Mouse (Mus musculus) erythroid progenitor cell, adult 5-6 weeks (primary cell): ENCODE results near the gene Ubxn7. TPM values are rescaled to one million over a fixed set of nuclear protein-coding genes. Genes with fewer than 3 reads are reported as not detected.

Experiments
- ATAC-seq: replicated peaks from 2 replicates; pipeline ENCODE4 v1.8.0; 2016; ENCODE audit warnings: moderate number of reproducible peaks, mild to moderate bottlenecking, moderate TSS enrichment, inconsistent platforms; ENCODE audit not compliant: poor library complexity, low FRiP score, severe bottlenecking
- total RNA-seq, 2 experiments: library from RNA; stranded (forward) in 1 of 2; stranded (reverse) in 1 of 2; fragments of 150-400 nt in 1 of 2; fragments of 186-747, 209-891 nt in 1 of 2; gene quantifications; 2 replicates each; pipeline versions ENCODE4 v1.2.3 to v1.2.4; 2015 to 2017; ENCODE audit warnings: low replicate concordance in 2 of 2

Ubxn7 gene
- total RNA-seq, 2 experiments from 2014 or later = 31.6 to 31.9 TPM

GRCm38 (mm10) chr16:32371351-32371750 lies 39.3 kb downstream of the Ubxn7 start:
- ATAC-seq = peak; percentile 70; the same call in 1 of the 2 replicates

- ATAC-seq = no peak
Measured at GRCm38 (mm10) chr16:32379575-32379974, 47.5 kb downstream of the Ubxn7 start.

- ATAC-seq = no peak
Measured at GRCm38 (mm10) chr16:32382901-32383300, 50.8 kb downstream of the Ubxn7 start.

DNA sequence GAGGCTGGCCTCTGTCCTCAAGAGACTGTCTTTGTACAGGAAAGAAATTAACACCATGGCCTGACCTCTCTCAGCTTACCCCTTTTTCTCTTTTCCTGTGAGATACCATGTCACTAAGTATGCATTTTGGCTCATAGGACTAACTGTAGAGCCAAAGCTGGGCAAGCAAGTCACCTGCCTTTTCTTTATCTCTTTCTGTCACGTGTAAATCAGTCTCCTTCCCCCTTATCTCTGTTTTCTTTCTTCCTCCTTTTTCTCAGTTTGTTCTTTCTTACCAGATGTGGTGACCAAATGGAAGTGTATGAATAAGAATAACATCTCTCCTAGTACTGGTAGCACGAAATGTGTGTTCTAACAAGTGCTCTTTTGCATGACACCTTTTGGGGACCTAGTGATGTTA lies 52.8 kb downstream of the Ubxn7 start:
- no peak for ATAC-seq

- no peak for ATAC-seq
Measured at GRCm38 (mm10) chr16:32386826-32387225, 54.8 kb downstream of the Ubxn7 start.

DNA sequence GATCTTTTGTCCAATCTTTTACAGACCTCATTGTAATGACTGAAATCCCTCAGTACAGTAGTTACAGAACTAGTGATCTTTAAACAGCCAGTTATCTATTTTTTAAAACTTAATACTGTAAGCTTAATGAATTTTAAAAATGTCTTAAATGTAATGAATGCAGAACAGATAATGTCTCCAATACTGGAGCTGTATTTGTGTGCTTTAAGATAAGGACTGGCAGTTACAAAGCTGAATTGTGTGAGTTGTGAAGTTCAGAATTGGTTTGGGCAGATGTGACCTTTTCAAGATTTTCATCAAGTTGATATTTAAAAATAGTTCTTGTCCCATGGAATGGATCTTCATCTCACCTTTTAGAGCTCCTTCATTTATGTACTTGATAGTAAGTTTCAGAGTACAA lies 57.0 kb downstream of the Ubxn7 start:
- ATAC-seq = no peak

DNA sequence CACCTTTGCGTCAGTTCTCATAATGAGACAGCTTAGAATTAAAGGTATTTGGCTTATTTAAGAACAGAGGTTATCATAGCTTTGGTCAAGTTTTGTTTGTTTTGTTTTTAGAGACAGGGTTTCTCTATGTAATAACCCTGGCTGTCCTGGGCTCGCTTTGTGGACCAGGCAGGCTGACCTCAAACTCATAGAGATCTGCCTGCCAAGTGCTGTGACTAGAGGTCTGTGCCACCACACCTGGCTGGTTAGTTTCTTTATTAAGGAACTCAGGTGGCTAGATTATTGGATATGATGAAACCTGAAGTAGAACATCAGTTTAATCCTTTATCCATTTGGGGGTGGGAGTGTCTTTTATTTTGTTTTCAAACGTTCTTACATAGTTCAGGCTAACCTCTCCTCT lies 57.8 kb downstream of the Ubxn7 start:
- no peak for ATAC-seq

DNA sequence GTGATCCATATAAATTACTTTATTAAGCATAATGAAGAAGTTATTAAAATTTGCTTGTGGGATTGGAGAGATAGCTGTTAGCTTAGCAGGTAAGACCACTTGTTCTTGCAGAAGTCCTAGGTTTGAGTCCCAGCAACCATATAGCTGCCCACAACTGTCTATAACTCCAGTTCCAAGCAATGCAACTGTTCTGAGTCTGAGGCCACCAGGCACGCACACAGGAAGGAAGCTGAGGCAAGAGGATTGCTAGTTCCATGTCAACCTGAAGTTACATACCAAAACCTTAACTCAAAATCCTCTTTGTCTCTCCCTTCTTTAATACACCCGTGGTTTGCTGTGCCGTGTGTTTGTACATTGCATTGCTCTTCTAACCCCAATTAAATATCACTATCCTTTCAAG lies 58.8 kb downstream of the Ubxn7 start:
- ATAC-seq = no peak

GRCm38 (mm10) chr16:32395679-32396540 lies 63.9 kb downstream of the Ubxn7 start:
- ATAC-seq = no peak

GRCm38 (mm10) chr16:32396541-32396835 lies 64.4 kb downstream of the Ubxn7 start:
- no peak for ATAC-seq

- ATAC-seq = no peak
Measured at GRCm38 (mm10) chr16:32398206-32398605, 66.1 kb downstream of the Ubxn7 start.

DNA sequence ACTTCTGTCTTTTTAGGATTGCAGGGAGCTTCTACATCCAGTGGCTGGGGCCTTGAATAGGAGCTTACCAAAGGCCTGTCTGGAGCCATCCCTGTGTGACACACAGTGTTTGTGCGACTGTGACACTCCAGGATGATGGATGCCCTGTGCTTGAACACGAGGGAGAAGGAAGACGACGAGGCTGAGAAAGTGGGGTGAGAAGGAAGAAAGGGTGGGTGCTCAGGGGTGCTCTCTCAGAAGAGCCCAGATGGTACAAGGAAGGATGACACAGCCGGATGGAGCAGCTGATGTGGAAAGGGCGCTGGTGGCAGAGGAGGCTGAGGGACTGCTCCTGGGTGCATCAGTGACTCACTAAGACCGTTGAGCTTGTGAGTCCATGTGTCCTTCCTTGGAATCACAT lies 68.2 kb downstream of the Ubxn7 start, which contains the start of gene Tm4sf19:
TSS of gene Tm4sf19 (plus strand) at position 240 of the 400 bp plus-strand sequence.
- ATAC-seq = no peak

- ATAC-seq = no peak
Measured at GRCm38 (mm10) chr16:32401335-32401965, 69.4 kb downstream of the Ubxn7 start.

DNA sequence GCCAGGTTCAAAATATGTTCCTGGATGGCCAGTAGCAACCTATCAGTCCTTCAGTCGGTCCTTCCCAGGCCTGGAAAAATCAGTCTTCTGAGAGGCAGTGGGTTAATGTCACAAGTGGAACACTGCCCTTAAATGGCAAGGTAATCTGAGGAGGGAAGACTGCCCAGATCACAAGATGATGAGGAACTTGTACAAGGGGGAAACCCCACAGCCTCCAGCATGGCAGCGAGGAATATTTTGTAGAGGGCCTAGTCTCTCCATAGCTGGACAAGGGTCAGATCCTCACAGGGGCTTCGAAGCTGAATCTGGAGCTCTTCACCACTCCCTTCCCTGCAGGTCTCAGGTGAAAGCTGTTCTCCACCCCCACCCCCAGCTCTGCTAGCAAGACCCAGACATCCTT lies 70.8 kb downstream of the Ubxn7 start:
- ATAC-seq = no peak

- no peak for ATAC-seq
Measured at GRCm38 (mm10) chr16:32405716-32406115, 73.7 kb downstream of the Ubxn7 start.

- no peak for ATAC-seq
Measured at GRCm38 (mm10) chr16:32406671-32407070, 74.6 kb downstream of the Ubxn7 start.

DNA sequence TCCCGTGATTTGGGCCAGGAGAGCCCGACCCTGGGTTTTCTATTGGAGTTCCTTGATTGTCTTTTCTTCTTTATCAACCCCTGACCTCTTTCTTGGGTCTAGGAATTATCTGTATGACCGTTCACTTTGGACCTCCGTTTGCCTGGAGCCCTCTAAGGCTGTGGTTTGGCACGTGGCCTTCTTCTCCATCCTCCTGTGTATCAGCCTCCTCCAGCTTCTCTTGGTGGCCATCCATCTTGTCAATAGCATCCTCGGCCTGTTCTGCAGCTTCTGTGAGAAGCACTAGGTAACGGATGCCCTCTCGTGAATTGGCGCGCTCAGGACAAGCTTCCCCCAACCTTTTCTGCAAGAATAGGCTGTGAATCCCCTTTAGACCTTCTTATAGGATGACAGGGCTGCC lies 75.7 kb downstream of the Ubxn7 start:
- ATAC-seq = no peak

GRCm38 (mm10) chr16:32417457-32417856 lies 85.4 kb downstream of the Ubxn7 start:
- ATAC-seq = no peak

- ATAC-seq = peak; percentile 96
Measured at GRCm38 (mm10) chr16:32419517-32420483, 87.7 kb downstream of the Ubxn7 start, which contains the start of gene Tctex1d2. Tctex1d2 (plus strand) TSS chr16:32419702.

DNA sequence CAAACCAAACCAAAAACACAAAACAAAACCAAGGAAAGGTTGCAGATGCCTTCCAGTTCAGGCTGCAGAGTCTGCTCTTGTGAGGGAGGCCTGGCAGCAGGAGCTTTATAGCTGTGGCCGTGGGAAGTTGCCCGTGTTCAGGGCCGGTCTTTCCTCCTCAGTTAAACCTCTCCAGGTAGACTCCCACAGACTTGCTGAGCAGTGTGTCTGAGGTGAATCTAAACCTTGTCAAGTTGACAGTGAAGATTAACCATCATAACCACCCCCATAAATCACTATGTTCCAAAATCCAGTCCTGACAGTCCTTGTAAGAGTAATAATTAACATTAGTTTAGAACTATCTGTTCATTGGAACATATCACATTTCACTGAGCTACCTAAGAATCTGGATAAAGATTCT lies 95.4 kb downstream of the Ubxn7 start:
- no peak for ATAC-seq
